Mouse (Mus musculus): Measurements from ENCODE around the gene Bicdl2.

Gene Bicdl2

DNA sequence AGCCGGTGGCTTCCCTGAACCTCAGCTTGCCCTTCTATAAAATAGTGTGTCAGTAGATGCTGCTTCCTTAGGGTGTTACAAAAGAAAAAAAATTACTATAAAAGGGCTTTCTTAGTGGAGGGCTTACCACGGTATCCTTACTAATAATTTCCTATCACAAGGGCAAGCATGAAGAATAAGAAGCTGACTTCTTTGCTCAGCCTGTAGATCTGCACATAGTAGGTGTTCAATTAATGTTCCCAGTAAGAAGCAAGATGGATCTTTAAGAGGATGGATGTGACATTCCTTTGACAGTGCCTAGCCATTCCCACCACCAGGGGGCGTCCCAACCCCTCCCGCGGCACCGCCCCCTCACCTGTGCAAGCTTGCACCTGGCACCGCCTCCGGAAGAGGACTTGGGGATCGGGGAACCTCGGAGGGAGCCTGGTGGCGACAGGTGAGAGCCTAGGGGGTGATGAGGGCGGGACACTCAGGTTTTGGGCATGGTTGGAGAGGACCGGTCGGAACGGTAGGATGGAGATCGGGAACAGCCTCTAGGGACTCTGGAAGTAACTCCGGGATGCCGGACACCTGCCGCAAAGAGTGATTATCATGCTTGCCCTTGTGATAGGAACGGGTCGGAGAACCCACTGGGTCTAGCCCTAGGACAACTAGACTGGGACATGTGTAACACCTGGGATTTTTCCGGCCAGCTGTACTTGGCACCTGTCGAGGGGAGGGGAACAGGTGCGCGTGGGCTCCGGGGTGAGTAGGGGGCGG is at the start of gene Bicdl2:
Gene Bicdl2, plus strand, starts transcription at position 390 of the 759 bp plus-strand sequence.
- no peak for DNase-seq (ENCODE audit: low spot score in 2 of 2)

DNA sequence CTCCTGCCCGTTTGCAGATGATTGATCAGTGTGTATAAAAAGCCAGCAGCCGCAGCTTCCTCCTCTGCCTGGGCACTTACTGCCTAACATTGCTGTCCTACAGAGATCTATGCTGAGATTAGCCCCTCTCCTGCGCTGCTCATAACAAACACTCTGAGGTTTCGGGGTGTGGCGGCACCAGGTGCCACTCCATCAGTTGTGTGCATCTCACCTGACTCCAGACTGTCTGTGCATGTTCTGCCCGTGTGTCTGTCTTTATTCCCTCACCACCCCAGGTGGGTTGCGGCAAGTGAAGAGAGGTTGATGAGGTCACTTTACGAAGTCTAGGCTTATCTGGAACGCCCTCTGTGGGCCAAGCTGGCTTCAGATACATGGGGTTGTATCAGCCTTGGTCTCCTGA is 43.2 kb upstream of the Bicdl2 start:
- DNase-seq (ENCODE audit: low spot score in 2 of 2): no peak

DNA sequence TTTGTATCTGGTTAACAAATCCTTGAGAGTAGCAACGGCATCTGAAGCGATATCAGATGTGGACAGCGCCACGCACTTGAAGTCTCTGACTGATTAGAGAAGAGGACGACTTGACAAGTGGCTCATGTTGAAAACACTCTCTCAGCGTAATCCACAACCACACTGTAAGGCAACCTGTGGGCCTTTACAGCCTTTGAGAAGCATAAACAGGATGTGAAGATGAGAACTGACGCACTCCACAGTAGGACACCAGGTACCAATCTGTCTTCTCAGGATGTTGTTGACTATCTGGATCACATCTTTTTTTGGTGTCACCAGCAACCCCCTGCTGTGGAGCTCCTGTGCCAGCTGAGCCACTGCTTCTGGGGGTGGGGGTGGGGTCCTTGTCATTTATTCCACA is 40.0 kb upstream of the Bicdl2 start:
- DNase-seq (ENCODE audit: low spot score in 2 of 2): no peak

DNA sequence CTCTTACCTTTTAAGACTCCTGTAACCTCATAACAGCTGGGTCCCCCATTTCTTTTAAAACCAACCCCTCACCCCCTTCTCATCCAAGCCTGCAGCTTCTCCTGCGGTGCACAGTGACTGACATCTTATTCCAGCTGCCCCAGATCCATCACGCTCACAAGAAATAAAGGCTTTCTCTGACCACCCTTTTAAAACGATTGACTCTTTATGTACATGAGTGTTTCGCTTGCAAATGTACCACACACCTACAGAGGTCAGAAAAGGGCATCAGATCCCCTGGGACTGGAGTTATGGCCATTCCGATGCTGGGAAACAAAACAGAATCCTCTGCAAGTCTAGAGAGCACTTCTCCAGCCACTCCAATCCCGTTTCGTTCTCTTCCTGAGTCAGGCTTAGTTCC is 32.5 kb upstream of the Bicdl2 start:
- no peak for DNase-seq (ENCODE audit: low spot score in 2 of 2)

- DNase-seq (ENCODE audit: low spot score in 2 of 2): peak; percentile 75 to 88
Measured at GRCm38 (mm10) chr17:23630195-23631020, 29.9 kb upstream of the Bicdl2 start.

- DNase-seq (ENCODE audit: low spot score in 2 of 2): no peak
Measured at GRCm38 (mm10) chr17:23631241-23631640, 29.1 kb upstream of the Bicdl2 start.

DNA sequence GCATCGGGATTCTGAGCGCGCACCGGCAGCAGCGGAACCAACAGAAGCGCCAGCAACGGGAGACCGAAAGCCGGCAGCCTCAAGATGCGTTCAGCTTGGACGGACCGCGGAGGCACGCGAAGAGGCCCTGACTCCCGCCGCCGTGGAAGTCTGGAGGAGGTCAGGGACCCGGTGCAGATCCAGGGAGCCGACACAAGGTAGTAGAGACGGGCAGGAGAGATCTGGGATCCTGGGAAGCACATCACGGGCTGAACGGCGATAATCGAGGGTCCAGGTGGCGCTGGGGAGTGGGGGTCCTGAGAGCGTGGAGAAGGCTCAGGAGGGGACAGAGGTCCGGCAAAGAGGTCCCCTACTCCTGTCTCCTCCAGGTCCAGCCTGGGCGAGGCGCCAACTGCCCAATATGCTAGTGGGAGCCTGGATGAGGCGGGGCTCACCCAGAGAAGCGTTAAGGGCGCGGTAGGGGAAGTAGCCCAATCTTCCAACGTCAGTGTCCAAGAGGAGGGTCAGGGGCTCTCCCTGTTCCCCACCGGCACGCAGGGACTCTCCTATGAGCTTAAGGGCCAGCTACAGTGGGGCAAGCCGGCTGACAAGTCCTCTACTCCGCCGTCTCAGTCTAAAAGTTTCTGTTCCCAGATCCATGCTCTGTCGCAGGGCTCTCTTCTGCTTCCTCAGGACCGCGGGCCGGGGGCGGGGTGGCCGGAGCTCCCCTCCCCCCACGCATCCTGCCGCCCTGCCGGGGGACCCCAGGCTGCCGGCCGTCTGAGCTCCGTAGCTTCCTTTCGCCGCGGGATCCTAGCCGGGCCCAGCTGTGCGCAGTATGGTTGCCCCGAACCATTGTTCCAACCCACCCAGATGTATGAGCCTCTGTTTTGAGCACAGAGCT is 15.5 kb upstream of the Bicdl2 start, which contains the start of gene Mmp25:
Gene Mmp25, minus strand, starts transcription at position 665 of the 883 bp plus-strand sequence.
- peak in 1 of 2 experiments; percentile 60 for DNase-seq (ENCODE audit: low spot score in 2 of 2)

GRCm38 (mm10) chr17:23645894-23646293 is 14.4 kb upstream of the Bicdl2 start:
- no peak for DNase-seq (ENCODE audit: low spot score in 2 of 2)

DNA sequence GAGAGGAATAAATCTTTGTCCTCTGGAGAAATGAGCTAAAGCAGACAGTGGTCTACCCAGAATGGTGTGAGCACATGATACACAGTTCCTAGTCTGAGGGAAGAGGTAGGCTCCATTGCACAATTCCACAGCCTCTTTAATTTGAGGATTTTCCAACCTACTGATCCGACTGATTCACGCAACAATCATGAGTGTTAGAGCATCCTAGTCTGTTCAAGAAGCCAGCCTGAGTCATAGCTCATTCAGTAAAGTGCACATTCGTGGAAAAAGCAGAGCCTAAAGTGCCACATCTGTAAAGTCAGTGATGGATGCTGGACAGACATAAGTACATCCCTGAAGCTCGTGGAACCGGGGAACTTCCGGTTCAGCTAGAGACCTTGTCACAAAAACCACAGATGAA is 8.9 kb upstream of the Bicdl2 start:
- no peak for DNase-seq (ENCODE audit: low spot score in 2 of 2)

DNA sequence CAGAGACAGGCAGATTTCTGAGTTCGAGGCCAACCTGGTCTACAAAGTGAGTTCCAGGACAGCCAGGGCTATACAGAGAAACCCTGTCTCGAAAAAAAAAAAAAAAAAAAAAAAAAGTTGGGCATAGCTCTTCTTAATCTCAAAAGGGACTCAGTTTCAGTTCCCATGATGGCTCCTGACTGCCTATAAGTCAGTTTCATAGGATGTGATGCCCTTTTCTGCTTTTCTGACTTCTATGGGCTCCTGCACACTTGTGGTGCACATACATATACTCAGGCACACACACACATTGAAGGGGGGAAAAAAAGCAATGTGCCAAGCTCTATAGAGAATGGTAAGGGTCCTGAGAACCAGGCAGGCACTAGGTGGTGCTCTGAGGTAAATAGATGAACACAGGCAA is 7.0 kb upstream of the Bicdl2 start:
- no peak for DNase-seq (ENCODE audit: low spot score in 2 of 2)

- no peak for DNase-seq (ENCODE audit: low spot score in 2 of 2)
Measured at GRCm38 (mm10) chr17:23654001-23654400, 6.3 kb upstream of the Bicdl2 start.

- no peak for DNase-seq (ENCODE audit: low spot score in 2 of 2)
Measured at GRCm38 (mm10) chr17:23654410-23654809, 5.9 kb upstream of the Bicdl2 start.

GRCm38 (mm10) chr17:23658450-23658849 is 1.9 kb upstream of the Bicdl2 start:
- DNase-seq (ENCODE audit: low spot score in 2 of 2): no peak

DNA sequence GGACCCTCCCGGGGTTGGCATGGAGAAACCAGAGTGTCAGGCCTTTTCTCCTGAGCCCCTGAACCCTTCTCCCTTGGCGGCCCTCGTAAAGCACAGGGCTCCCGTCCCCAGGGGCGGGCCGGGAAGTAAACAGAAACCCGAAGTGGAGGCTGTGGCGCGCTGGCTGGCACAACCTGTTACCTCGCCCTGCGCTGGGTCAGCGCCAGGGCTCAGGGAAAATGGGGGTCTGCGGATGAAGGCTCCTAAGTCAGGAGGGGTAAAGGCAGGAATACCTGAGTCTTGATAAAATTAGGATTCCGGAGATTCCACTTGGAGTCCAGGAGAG is 532 bp downstream of the Bicdl2 start:
- DNase-seq (ENCODE audit: low spot score in 2 of 2): no peak

DNA sequence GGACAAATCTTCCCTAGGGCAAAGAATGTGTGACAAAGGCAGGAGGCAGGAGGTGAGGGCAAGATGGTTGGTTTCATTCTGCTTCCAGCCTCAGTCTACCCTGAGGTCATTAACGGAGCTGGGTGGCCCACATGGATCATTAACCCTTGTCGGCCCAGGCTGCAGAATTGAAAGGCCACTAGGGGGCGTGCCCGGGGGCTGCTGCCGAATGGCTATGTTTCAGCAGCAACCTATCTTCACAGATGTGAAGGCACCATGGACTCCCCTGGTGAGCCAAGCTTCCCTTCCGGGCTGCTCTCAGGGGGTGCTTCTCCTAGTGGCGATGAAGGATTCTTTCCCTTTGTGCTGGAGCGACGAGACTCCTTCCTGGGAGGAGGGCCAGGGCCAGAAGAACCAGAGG is 1.2 kb downstream of the Bicdl2 start:
- no peak for DNase-seq (ENCODE audit: low spot score in 2 of 2)

DNA sequence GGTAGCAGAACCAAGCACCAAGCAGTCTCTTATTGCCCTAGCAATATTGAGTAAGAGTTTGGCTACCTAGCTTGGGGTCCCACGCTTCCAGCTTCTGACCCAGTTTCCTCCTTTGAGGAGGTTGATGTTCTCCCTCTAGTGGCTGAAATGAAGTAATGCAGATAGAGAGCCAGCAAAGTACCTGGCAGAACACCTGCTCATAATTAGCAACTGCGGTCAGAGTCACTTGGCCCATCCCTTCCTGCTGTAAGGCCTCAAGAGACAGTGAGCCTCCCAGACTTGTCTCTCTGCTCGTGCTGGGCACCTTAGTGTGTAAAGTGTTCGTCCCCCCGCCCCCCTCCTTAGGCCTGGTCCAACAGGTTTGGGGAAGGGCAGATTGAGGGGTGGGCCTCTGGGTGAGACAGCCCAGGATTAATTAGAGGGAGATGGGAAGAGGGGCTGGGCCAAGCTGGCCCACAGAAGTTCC is 4.3 kb downstream of the Bicdl2 start:
- no peak for DNase-seq (ENCODE audit: low spot score in 2 of 2)

- DNase-seq (ENCODE audit: low spot score in 2 of 2): no peak
Measured at GRCm38 (mm10) chr17:23665511-23665910, 5.2 kb downstream of the Bicdl2 start.

DNA sequence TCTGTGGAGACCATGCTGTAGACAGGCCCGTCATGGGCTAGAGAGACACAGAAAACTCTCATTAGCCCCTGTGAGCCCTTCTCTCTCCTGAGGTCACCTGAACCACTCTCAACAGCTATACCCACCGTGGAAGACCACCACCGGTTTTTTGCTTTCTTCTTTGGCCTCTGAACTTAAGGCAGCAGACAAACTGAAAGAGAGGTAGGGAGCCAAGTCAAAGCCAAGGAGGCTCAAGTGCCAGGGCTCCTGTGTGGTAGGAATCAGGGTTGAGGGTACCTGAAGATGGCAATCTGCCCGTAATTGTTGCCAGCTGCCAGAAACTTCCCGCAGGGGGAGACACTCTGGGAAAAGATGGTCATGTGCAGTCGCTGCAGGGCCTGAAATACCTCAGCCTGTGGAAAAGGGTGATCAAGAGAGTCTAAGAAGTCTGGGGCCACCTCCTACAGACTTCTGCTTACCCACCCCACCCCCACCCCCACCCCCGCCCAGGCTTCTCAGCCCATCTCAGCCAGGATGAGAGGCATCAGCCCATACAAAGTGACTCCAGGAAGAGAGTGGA is 10.3 kb downstream of the Bicdl2 start:
- DNase-seq (ENCODE audit: low spot score in 2 of 2): no peak

DNA sequence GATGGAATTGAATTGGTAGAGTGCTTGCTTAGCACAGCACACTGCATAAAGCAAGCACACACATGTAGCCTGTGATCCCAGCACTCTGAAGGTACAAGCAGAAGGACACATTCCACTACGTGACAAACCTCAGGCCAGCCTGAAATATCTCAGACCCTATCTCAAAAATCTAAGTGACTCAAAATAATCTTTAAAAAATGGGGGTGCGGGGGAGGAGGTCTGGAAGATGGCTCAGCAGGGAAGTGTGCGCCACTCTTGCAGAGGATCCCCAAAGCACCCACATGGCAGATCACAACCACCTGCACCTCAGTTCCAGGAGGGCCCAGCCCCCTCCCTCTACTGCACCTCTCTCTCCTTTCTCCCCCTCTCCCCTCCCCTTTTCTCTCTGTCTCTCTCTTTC is 11.2 kb downstream of the Bicdl2 start:
- no peak for DNase-seq (ENCODE audit: low spot score in 2 of 2)

DNA sequence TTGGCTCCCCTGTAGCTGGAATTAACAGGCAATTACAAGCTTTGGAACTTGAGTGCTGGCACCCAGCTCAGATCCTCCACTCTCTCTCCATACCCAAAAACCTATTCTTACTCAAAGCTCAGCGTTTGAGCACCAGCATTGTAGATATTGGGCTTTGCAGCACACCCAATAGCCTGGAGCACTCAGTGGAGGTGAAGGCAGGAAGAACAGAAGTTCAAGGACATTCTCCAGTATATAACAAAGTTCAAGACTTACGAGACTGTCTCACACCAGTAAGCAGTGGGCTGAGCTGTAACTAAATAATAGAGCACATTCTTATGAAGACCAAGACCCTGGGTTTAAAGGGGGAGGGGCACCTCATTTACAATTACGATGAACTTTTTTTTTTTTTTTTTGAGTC is 12.5 kb downstream of the Bicdl2 start:
- no peak for DNase-seq (ENCODE audit: low spot score in 2 of 2)

DNA sequence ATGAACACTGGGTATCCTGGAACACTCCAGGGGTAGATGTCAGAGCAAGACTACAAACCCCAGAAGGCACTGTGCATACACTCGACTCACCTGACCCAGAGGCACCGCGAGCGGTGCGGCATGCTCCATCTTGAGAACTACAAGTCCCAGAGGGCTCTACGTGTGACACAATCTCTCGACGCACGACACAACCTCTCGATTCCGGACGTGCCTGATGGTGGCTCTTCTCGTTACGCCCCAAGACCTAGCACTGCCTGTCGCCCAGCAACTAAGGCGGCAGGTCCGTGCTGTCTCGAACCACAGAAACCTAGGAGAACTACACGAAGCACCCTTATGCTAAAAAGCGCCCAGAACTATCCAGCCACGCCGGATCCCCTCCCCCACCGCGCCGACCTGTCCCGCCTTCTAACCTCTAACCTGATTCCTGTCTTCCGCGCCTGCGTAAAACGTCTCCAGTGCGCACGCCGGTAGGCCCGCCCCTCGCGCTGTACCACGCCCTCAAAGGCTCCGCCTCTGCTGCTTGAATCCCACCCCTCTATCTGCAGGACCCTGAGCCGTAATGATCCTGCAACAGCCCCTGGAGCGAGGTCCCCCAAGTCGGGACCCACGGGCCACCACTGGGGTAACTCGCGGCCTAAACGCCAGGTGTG is 13.2 kb downstream of the Bicdl2 start, which contains the start of the genes Hcfc1r1 and Thoc6:
Gene Hcfc1r1, plus strand, starts transcription at position 173 of the 650 bp plus-strand sequence.
Gene Thoc6, minus strand, starts transcription at position 459 of the 650 bp plus-strand sequence.
- DNase-seq (ENCODE audit: low spot score in 2 of 2): peak; percentile 89 to 90
